Mouse (Mus musculus) urinary bladder, postnatal 36 days (tissue): ENCODE data around the gene Ankrd11.
"Not testable (repeated sequence)": the region's sequence is repeated elsewhere in the genome, so short reads cannot be mapped to it uniquely, and the experiment has no call there.

ENCODE experiments used
- DNase-seq, 2 experiments: peaks; one replicate each; pipeline ENCODE4 v3.0.0; 2022; ENCODE audit warnings: low spot score in 2 of 2, mixed read lengths in 1 of 2

The Ankrd11 gene

GRCm38 (mm10) chr8:123042158-123042973 is at the start of gene Ankrd11:
Ankrd11 (minus strand) TSS chr8:123042277.
- DNase-seq = peak; percentile 98 to 100

DNA sequence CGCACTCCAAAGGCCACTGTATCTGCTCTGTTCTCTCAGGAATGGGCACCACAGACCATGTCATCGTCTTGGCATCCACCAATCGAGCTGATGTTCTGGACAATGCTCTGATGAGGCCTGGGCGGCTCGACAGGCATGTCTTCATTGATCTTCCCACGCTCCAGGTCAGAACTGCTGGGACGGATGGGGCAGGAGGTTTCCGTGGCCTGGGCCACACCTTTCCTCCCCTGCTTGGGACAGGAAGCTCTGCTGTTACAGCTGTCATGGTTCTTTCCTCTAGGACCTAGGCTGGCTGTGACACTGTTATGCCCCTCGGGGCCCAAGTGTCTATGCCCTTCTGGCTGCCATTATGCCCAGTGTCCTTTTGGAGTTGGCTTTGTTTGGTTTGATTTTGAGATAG is 45.2 kb upstream of the Ankrd11 start:
- DNase-seq = no peak

DNA sequence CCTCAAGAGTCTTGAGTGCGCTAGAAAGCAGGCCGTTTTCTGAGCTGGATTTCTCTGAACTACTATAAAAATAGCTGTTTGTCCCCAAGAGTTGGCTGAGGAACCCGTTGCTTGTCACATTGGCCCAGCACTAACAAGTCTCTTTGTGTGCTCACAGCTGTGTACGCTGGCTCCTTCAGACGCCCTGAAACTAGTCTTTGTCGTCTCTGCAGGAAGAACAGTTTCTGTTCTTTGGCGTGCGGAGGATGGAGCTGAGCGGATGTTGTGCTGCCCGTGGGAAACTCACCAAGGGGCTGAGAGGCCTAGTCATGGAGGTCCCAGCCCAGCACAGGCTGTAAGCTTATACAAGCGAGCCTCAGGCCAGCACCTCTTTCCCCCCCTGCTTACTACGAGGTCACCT is 41.5 kb upstream of the Ankrd11 start:
- no peak for DNase-seq

DNA sequence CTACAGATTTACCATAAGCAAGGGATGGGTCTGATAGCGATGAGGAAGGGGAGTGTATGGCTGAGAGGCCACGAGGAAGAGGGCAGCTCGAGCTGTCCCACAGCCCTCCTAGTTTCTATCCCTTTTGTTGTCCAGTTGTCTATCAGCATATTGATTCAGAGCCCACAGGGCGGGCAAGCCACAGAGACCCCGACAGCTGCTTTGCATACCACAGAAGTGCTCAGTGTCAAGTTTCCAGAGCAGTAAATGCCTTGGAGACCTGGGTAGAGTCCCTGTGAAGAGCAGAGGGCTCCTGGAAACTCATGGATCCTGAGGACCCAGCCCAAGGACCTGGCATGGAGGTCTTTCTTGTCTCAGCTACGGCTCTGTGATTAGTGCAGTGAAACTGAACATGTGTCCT is 40.9 kb upstream of the Ankrd11 start:
- no peak for DNase-seq

GRCm38 (mm10) chr8:123077213-123077612 is 35.1 kb upstream of the Ankrd11 start:
- DNase-seq = no peak

- DNase-seq = peak in 1 of 2 experiments; percentile 46
Observed at GRCm38 (mm10) chr8:123071176-123071575, 29.1 kb upstream of the Ankrd11 start.

DNA sequence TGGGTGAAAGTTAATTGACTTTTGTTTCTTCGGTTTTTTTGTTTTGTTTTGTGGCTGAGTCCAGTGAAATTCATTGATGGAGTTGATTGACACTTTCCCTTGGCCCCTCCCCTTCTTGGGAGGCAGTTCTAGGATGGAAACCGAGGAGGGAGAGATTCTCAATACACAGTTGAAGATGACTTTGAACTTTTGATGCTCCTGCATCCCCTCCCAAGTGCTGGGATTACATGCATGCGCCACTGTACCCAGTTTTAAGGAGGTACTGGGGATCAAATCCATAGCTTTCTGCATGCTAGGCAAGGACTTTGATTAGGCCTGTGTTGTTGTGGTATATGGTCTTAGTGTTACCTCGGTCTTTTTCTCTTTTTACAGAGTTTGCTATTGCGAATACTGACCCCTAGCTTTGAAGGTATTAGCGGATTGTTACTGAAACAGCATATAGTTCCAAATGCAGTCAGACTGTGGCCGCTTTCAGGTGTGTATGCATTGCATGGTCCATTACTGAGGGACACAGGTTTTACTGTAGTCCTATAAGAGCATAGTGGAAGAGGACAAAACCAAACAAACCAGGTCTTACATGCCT is 24.1 kb upstream of the Ankrd11 start:
- DNase-seq = no peak

DNA sequence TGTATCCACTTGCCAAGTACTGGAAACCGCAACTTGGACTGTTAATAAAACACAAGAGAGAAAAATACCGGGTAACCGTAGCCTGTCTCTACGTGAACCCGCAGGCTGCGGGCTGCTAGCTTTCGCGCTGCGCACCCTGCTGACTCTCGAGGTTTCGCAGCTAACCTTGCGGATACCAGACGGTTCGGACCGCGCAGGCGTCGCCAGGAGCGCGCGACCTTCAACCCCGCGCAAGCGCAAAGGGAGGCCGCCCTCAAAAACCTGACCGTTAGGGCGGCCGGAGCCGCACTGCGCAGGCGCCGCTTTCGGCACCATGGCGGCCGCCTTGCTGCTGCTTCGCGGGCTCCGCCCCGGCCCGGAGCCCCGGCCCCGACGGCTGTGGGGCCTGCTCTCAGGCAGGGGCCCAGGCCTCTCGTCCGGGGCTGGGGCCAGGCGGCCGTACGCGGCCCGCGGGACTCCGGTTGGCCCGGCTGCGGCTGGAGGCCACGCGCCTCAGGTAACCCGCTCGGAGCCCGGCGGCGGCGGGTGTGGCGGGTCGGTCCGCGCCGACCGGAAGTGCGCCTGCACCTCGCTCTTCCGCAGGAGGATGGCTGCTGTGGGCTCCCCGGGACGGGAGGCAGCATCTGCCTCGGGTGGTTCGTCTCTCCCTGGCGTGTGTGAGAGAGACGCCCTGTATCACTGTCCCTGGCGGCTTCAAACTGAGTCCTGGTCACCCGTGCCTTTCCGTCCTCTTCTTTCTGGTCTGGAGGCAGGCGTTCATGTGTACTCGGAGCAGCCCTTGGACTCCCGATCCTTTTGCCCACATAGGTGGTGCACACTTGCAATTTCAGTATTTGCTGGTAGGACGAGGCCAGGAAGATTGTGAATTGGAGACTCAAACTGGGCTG is 23.4 kb upstream of the Ankrd11 start:
- DNase-seq = peak; percentile 91 to 96

- no peak for DNase-seq
Observed at GRCm38 (mm10) chr8:123064809-123065213, 22.7 kb upstream of the Ankrd11 start.

GRCm38 (mm10) chr8:123064072-123064471 is 22.0 kb upstream of the Ankrd11 start:
- DNase-seq = no peak

DNA sequence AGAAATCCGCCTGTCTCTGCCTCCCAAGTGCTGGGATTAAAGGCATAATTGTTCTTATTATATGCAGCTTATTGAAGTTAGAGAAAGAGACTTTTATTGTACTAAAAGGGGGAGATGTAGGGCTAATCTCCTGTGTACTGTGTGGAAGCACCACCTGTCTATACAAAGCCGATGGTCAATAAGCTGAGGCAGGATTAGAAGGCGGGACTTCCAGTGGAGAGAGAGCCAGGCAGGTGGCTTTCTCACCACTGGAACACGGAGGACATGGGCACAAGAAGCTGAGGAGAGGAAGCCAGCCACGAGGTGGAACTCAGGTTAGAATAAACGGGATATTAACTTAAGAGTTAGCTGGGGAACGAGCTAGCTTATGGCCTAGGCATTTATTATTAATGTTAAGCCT is 20.6 kb upstream of the Ankrd11 start, which contains the start of gene Spg7:
TSS of gene Spg7 (plus strand) at position 222 of the 400 bp plus-strand sequence.
- DNase-seq = no peak

- no peak for DNase-seq
Observed at GRCm38 (mm10) chr8:123051458-123051857, 9.4 kb upstream of the Ankrd11 start.

DNA sequence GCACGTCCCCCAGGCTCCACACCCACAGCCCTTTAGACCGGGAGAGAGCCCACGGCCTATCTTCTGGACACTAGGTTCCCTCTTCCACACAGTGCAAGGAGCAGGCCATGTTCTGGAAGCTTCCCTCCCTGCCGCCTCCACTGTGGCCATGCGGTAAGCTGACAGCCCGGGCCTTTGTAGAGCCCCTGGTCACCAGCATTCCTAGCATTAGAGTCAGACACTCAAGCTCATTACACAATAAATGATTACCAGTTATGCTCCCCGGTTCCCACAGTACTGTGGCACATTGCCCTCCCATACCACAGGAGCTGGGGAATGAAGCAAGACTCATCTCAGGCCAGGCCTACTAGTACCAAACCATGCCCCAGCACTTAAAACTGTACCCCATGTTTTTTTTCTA is 6.3 kb upstream of the Ankrd11 start:
- no peak for DNase-seq

- no peak for DNase-seq
Observed at GRCm38 (mm10) chr8:123047827-123048226, 5.8 kb upstream of the Ankrd11 start.

DNA sequence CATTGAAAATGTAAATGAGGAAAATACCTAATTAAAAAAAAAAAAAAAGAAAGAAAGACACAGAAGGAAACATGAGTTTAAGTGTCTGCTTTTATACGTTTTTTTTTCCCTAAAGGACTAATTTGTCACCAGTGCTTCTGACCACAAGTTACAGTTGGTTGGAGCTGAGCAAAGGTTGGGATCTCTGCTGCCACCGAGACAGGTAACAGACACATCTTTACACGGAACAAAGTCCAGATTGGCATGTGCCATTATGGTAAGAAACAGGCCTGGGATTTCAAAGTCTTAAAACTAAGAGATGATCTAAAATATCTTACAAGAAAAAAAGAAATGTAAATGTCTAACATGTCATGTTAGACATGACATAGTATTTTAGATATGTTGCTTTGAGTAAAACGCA is 4.6 kb upstream of the Ankrd11 start:
- DNase-seq = no peak

DNA sequence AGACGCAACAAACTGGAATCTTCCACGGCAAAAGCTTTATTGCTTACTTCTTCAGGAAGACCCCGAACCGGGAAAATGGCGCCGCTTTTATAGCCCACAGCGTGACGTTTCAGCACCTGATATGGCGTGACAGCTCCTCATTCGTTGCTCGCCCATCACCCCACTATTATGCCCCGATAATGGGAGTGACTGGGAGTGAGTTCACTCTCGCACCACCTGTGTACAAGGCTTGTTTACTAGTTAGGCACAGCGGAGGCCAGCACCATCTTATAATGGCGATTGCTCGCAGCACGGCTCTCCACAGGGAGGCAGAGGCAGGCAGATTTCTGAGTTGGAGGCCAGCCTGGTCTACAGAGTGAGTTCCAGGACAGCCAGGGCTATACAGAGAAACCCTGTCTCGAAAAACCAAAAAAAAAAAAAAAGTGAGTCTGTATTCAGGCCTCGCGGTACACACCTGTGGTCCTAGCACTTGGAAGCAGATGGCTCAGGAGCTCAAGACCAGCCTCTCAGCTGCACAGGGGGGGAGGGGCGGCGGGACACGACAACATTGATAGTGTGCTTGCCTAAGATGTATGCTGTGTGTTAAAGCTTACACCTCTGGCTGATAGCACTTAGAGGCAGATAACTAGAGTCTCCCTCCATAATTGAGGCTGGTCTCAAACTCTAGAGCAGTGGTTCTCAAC is 2.8 kb upstream of the Ankrd11 start:
- DNase-seq = not testable (repeated sequence)

GRCm38 (mm10) chr8:123043941-123044340 is 1.9 kb upstream of the Ankrd11 start:
- DNase-seq = no peak

- no peak for DNase-seq
Observed at GRCm38 (mm10) chr8:123042974-123043625, 1.0 kb upstream of the Ankrd11 start.

DNA sequence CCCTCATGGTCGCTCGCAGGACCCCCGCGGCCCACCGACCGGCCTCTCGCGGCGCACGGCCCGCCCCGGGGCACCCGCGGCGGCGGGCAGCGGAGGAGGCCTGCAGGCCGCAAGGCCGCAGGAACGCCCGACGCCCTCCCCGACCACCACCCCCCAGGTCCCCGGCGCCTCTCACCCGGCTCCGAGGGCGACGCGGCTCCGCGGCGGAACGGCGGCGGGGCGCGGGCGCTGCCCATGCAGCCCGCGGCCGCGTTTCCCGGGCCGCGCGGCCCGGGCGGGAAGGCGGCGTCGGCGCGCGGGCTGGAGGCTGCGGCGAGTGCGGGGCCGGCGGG is 337 bp downstream of the Ankrd11 start:
- DNase-seq = no peak

GRCm38 (mm10) chr8:123041008-123041773 is 886 bp downstream of the Ankrd11 start:
- peak; percentile 39 to 62 for DNase-seq
